Mouse (Mus musculus) neural tube, embryonic 11.5 days (tissue): Measurements from ENCODE around the gene Kit. TPM values are rescaled to one million over a fixed set of nuclear protein-coding genes. Genes with fewer than 3 reads are reported as not detected.

Experiments
- ATAC-seq: fragments of 200-750 bp; cut with Nextera tagmentation; 2 replicates; pipeline ENCODE4 v1.8.0; 2017; ENCODE audit warnings: moderate number of reproducible peaks, mild to moderate bottlenecking, moderate TSS enrichment, moderate library complexity; ENCODE audit not compliant: insufficient read depth, low FRiP score, low TSS enrichment
- DNase-seq: peaks from one replicate; pipeline ENCODE4 v3.0.0-alpha.2; 2015; ENCODE audit warnings: low spot score
- H3K27ac ChIP-seq: fragments of 300-500 bp; sonication (generic); 2 replicates; pipeline ENCODE4 v1.5.1; 2014; ENCODE audit warnings: low read depth, mild to moderate bottlenecking, low read length
- H3K27me3 ChIP-seq: fragments of 300-500 bp; sonication (generic); 2 replicates; pipeline ENCODE4 v1.6.1; 2014; ENCODE audit warnings: mild to moderate bottlenecking, low read length, mixed read lengths; ENCODE audit not compliant: control insufficient read depth, insufficient read depth
- H3K36me3 ChIP-seq: fragments of 300-500 bp; sonication (generic); 2 replicates; pipeline ENCODE4 v1.6.1; 2014; ENCODE audit warnings: mild to moderate bottlenecking, low read length, moderate library complexity, mixed read lengths; ENCODE audit not compliant: control insufficient read depth, insufficient read depth
- H3K4me1 ChIP-seq: fragments of 300-500 bp; sonication (generic); 2 replicates; pipeline ENCODE4 v1.6.1; 2014; ENCODE audit warnings: low read length, mixed read lengths; ENCODE audit not compliant: control insufficient read depth, insufficient read depth
- H3K4me2 ChIP-seq: fragments of 300-500 bp; sonication (generic); 2 replicates; pipeline ENCODE4 v1.6.1; 2014; ENCODE audit warnings: low read depth, mild to moderate bottlenecking, moderate library complexity
- H3K4me3 ChIP-seq: fragments of 300-500 bp; sonication (generic); 2 replicates; pipeline ENCODE4 v1.5.1; 2014; ENCODE audit warnings: low read depth, low read length
- H3K9ac ChIP-seq: fragments of 300-500 bp; sonication (generic); 2 replicates; pipeline ENCODE4 v1.6.1; 2014; ENCODE audit warnings: mild to moderate bottlenecking, low read length
- H3K9me3 ChIP-seq: fragments of 300-500 bp; sonication (generic); 2 replicates; pipeline ENCODE4 v1.6.1; 2016; ENCODE audit warnings: low read length; ENCODE audit not compliant: control insufficient read depth
- WGBS: fragments of 180-500 bp; shearing (Covaris S2); extraction: QIAGEN DNeasy Blood & Tissue Kit; methylation state at CpG from one replicate; pipeline ENCODE4 v1.1.7; 2014; 5-methylcytosine and 5-hydroxymethylcytosine counted together
- polyA plus RNA-seq: library from polyadenylated mRNA; unstranded; fragments of >200 nt; fragmentation: Nextera tagmentation; extraction: Ambion mirVana; gene quantifications from 2 replicates; pipeline ENCODE4 v1.2.1, GENCODE M21; 2014

The Kit gene
- polyA plus RNA-seq, 1 experiment from 2014 or later: 25.5 TPM

- no peaks in the 10 kb centered on the region for H3K4me1 ChIP-seq
- 84% methylated on average over 12 of the region's 12 CpGs for WGBS
- no peak overlapping the region for H3K9ac ChIP-seq
- no peaks in the 10 kb centered on the region for H3K36me3 ChIP-seq
- no peaks in the 10 kb centered on the region for H3K27me3 ChIP-seq
- ATAC-seq: no peak
- H3K4me2 ChIP-seq: no peak overlapping the region
- no peak overlapping the region for H3K27ac ChIP-seq
- no peak for DNase-seq
- no peak overlapping the region for H3K4me3 ChIP-seq
- no peaks in the 10 kb centered on the region for H3K9me3 ChIP-seq
These were observed 60.7 kb downstream of the Kit start for GRCm38 (mm10) chr5:75635385-75635784.

- ATAC-seq (no peak), DNase-seq (no peak)
- H3K36me3 ChIP-seq: no peaks in the 10 kb centered on the region
- no peak overlapping the region for H3K27ac ChIP-seq
- H3K4me1 ChIP-seq: no peaks in the 10 kb centered on the region
- no peak overlapping the region for H3K4me3 ChIP-seq
- H3K9ac ChIP-seq: no peak overlapping the region
- no peaks in the 10 kb centered on the region for H3K27me3 ChIP-seq
- H3K9me3 ChIP-seq: no peaks in the 10 kb centered on the region
- WGBS: 82% methylated on average over 11 of the region's 11 CpGs
- no peak overlapping the region for H3K4me2 ChIP-seq
These were observed 65.9 kb downstream of the Kit start for GRCm38 (mm10) chr5:75640637-75641036.

- ATAC-seq (no peak), DNase-seq (no peak)
- no peak overlapping the region for H3K4me3 ChIP-seq
- no peak overlapping the region for H3K9ac ChIP-seq
- no peaks in the 10 kb centered on the region for H3K36me3 ChIP-seq
- 93% methylated on average over 5 of the region's 5 CpGs for WGBS
- no peaks in the 10 kb centered on the region for H3K4me1 ChIP-seq
- H3K4me2 ChIP-seq: no peak overlapping the region
- no peaks in the 10 kb centered on the region for H3K9me3 ChIP-seq
- no peak overlapping the region for H3K27ac ChIP-seq
- no peaks in the 10 kb centered on the region for H3K27me3 ChIP-seq
These were observed 72.3 kb downstream of the Kit start for GRCm38 (mm10) chr5:75647046-75647445.

- DNase-seq (no peak), ATAC-seq (no peak)
- Histone ChIP-seq H3K27me3 (no peaks in the 10 kb centered on the region), H3K4me1 (no peaks in the 10 kb centered on the region), H3K36me3 (peaks cover 2% of the 10 kb centered on the region; the same call in 1 of the 2 replicates), H3K4me3 (no peak overlapping the region), H3K27ac (no peak overlapping the region), H3K4me2 (no peak overlapping the region), H3K9ac (no peak overlapping the region), H3K9me3 (no peaks in the 10 kb centered on the region)
- WGBS: 76% methylated on average over 8 of the region's 8 CpGs
These were observed 75.8 kb downstream of the Kit start for GRCm38 (mm10) chr5:75650566-75650965.

GRCm38 (mm10) chr5:75653431-75653830, 78.7 kb downstream of the Kit start:
- no peaks in the 10 kb centered on the region for H3K27me3 ChIP-seq

GRCm38 (mm10) chr5:75658575-75658974, 83.9 kb downstream of the Kit start:
- no peak overlapping the region for H3K27ac ChIP-seq
- no peaks in the 10 kb centered on the region for H3K27me3 ChIP-seq
- H3K9me3 ChIP-seq: no peaks in the 10 kb centered on the region
- DNase-seq (no peak), ATAC-seq (no peak)
- no peaks in the 10 kb centered on the region for H3K4me1 ChIP-seq
- peaks cover 2% of the 10 kb centered on the region for H3K36me3 ChIP-seq
- H3K9ac ChIP-seq: no peak overlapping the region
- H3K4me2 ChIP-seq: no peak overlapping the region
- no peak overlapping the region for H3K4me3 ChIP-seq
- 95% methylated on average over 6 of the region's 6 CpGs for WGBS

More at GRCm38 (mm10) chr5:75653431-75653830, 78.7 kb downstream of the Kit start:
- no peaks in the 10 kb centered on the region for H3K4me1 ChIP-seq
- DNase-seq (no peak), ATAC-seq (no peak)
- no peak overlapping the region for H3K4me3 ChIP-seq
- H3K9ac ChIP-seq: no peak overlapping the region
- H3K27ac ChIP-seq: no peak overlapping the region
- no peak overlapping the region for H3K4me2 ChIP-seq
- H3K9me3 ChIP-seq: no peaks in the 10 kb centered on the region
- H3K36me3 ChIP-seq: peaks cover 2% of the 10 kb centered on the region
- 84% methylated on average over 8 of the region's 8 CpGs for WGBS

GRCm38 (mm10) chr5:75660342-75660741, 85.6 kb downstream of the Kit start:
- H3K9ac ChIP-seq: no peak overlapping the region
- no peaks in the 10 kb centered on the region for H3K9me3 ChIP-seq
- no peaks in the 10 kb centered on the region for H3K27me3 ChIP-seq
- DNase-seq (no peak), ATAC-seq (no peak)
- no peak overlapping the region for H3K4me2 ChIP-seq
- WGBS: 96% methylated on average over 25 of the region's 27 CpGs
- no peaks in the 10 kb centered on the region for H3K4me1 ChIP-seq
- no peak overlapping the region for H3K27ac ChIP-seq
- H3K4me3 ChIP-seq: no peak overlapping the region
- H3K36me3 ChIP-seq: no peaks in the 10 kb centered on the region; the same call in 1 of the 2 replicates

- no peak overlapping the region for H3K9ac ChIP-seq
- ATAC-seq (no peak), DNase-seq (no peak)
- 55% methylated on average over 12 of the region's 12 CpGs for WGBS
- H3K4me1 ChIP-seq: no peaks in the 10 kb centered on the region
- no peaks in the 10 kb centered on the region for H3K27me3 ChIP-seq
- no peaks in the 10 kb centered on the region for H3K36me3 ChIP-seq
- H3K4me3 ChIP-seq: no peak overlapping the region
- no peak overlapping the region for H3K27ac ChIP-seq
- H3K9me3 ChIP-seq: no peaks in the 10 kb centered on the region
- no peak overlapping the region for H3K4me2 ChIP-seq
These were observed 87.8 kb downstream of the Kit start for GRCm38 (mm10) chr5:75662466-75662865.

- Histone ChIP-seq H3K27me3 (no peaks in the 10 kb centered on the region), H3K9ac (no peak overlapping the region), H3K27ac (no peak overlapping the region), H3K4me1 (no peaks in the 10 kb centered on the region), H3K4me2 (no peak overlapping the region), H3K4me3 (no peak overlapping the region), H3K9me3 (no peaks in the 10 kb centered on the region), H3K36me3 (no peaks in the 10 kb centered on the region)
- DNase-seq (no peak), ATAC-seq (no peak)
- WGBS: 93% methylated on average over 2 of the region's 2 CpGs
These were observed 89.1 kb downstream of the Kit start for GRCm38 (mm10) chr5:75663768-75664167.
